Mouse (Mus musculus): ENCODE data around the gene Med25.

- TF ChIP-seq CTCF (IDR thresholded peaks at IDR 0.05; ENCODE audit: low read depth) (no peak), EP300 (IDR thresholded peaks at IDR 0.05; ENCODE audit: low read depth) (no peak)
Observed at GRCm38 (mm10) chr7:44826771-44827170, 65.7 kb downstream of the Med25 start.

All from liver, embryonic 14.5 days (tissue).